Mouse (Mus musculus) G1E (cell line): ENCODE measurements at regions not wholly inside any gene's neighbourhood (a gene's known extent, or its start where the extent isn't known, plus 50 kb on each side); places are given as distances from the start of the nearest gene placed in this dataset.

ENCODE experiments used
- CTCF ChIP-seq: IDR thresholded peaks from 2 replicates; pipeline ENCODE4 v1.5.1; 2012; ENCODE audit warnings: low read depth, low read length, inconsistent platforms, mixed read lengths
- GATA1 ChIP-seq: IDR thresholded peaks from 2 replicates; pipeline ENCODE4 v1.6.1; 2012; ENCODE audit warnings: borderline replicate concordance, low read length, inconsistent platforms, mixed read lengths
- GATA2 ChIP-seq: IDR thresholded peaks from 2 replicates; pipeline ENCODE4 v1.6.1; 2012; ENCODE audit warnings: low read depth, low read length, inconsistent platforms, borderline replicate concordance
- TAL1 ChIP-seq: conservative IDR thresholded peaks from 2 replicates; pipeline ENCODE4 v1.6.1; 2012; ENCODE audit warnings: low read depth, low read length, inconsistent platforms, mixed read lengths

DNA sequence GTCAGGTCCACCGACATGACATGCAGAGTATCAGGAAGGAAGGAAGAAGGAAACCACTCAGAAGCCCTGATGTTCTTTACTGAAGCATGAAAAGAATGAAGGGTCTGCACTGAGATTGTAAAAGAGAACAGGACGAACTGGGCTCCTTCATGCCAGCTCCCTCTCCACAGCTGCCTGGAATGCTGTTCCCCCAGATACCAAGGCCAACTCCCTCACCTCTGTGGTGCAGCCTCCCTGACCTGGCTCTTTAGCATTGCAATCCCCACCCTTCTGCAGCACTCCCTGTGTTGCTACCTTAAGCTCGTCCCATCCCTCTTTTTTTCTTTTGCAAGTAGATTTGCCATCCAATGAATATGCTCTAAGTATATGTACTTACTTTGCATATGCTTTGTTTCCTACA lies 52.3 kb upstream of the Echdc3 start:
- TF ChIP-seq GATA2 (no peak), GATA1 (no peak), CTCF (no peak), TAL1 (no peak)
